Mouse (Mus musculus) bone marrow, adult 2 months (tissue): ENCODE results near the gene Atp8b4. TPM values are rescaled to one million over a fixed set of nuclear protein-coding genes. Genes with fewer than 3 reads are reported as not detected.

Experiments
- H3K27ac ChIP-seq: fragments of 200-500 bp; 2 replicates; pipeline ENCODE4 v1.5.1; 2012; ENCODE audit warnings: low read depth, mild to moderate bottlenecking, control low read depth, inconsistent platforms, low read length; ENCODE audit not compliant: control insufficient read depth, poor library complexity, insufficient read depth
- H3K4me1 ChIP-seq: fragments of 200-500 bp; 2 replicates; pipeline ENCODE4 v1.6.1; 2011; ENCODE audit warnings: low read length; ENCODE audit not compliant: control insufficient read depth, insufficient read depth
- H3K4me3 ChIP-seq: fragments of 200-500 bp; replicated peaks from 2 replicates; pipeline ENCODE3; 2011; ENCODE audit warnings: mild to moderate bottlenecking, low read depth, low read length, control low read depth; ENCODE audit not compliant: control insufficient read depth
- CTCF ChIP-seq: fragments of 200-500 bp; IDR thresholded peaks from 2 replicates; pipeline ENCODE4 v1.5.1; 2011; ENCODE audit warnings: low read length, control low read depth; ENCODE audit not compliant: control insufficient read depth, insufficient read depth
- POLR2A ChIP-seq: fragments of 200-500 bp; IDR thresholded peaks from 2 replicates; pipeline ENCODE4 v1.6.1; 2011; ENCODE audit warnings: low read depth, mild to moderate bottlenecking, control low read depth, low read length, borderline replicate concordance; ENCODE audit not compliant: control insufficient read depth
- WGBS: fragments of 180-500 bp; shearing (Covaris S2); methylation state at CpG from one replicate; pipeline ENCODE4 v1.1.7; 2018; 5-methylcytosine and 5-hydroxymethylcytosine counted together
- polyA plus RNA-seq: library from polyadenylated mRNA; stranded (reverse); fragments of >200 nt; gene quantifications from 2 replicates; pipeline ENCODE4 v1.2.4, GENCODE M21; 2011; ENCODE audit warnings: low replicate concordance; ENCODE audit not compliant: missing spikeins, insufficient read depth, insufficient read length

Atp8b4 gene
- polyA plus RNA-seq, 1 experiment, result 25.1 TPM

DNA sequence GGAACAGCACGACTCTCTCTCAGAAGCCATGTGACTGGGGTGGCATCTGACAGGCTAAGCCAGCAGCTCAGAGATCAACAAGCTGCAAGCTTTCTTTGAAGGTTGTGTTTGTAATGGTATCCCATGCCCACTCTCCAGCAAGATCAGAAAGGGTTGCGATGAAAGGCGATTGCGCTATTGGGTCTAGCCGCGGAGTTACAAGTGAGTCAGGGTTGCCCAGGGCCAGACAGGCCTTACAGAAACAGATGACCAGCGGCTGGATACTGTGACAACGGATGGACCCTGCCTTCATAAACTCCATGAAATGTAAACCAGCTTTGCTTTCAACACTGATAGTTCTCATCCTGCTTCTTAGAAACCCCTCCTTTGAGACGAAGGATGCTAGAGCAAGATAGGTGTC lies 66.2 kb downstream of the Atp8b4 start:
- H3K4me1 ChIP-seq, result no peaks in the 10 kb centered on the region
- TF ChIP-seq CTCF (no peak), POLR2A (no peak)
- WGBS, result 80% methylated on average over 9 of the region's 9 CpGs
- H3K27ac ChIP-seq, result no peak overlapping the region
- H3K4me3 ChIP-seq, result no peak overlapping the region

DNA sequence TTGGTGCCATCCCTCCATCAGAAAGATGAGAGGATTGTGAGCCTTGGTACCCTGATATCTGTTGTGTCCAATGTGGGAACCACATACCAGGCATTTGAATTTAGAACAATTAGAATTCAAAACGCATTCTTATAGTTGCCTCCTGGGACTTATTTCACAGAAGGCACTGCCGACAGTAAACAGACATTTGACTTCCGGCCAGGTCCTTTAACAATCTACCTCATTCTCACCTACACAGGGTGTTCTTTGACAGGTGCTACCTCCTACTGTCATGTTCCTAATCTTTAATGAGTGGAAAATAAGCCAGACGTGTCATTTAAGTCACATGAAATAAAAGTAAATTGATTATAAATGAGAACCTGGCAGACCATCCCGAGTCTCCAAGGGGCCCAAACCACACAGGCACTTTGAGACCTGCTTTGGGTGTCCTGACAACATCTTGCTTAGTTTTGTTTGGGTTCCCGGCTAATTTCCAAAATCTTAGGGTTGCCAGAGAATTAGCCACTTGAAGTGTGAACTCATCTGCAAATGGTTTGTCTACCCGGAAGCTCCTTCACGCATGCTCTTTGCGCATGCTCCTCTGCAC lies 67.9 kb downstream of the Atp8b4 start:
- WGBS, result 84% methylated on average over 9 of the region's 9 CpGs
- Histone ChIP-seq H3K4me3 (no peak overlapping the region), H3K4me1 (no peaks in the 10 kb centered on the region), H3K27ac (no peak overlapping the region)
- TF ChIP-seq POLR2A, result no peak
- TF ChIP-seq CTCF, result no peak

DNA sequence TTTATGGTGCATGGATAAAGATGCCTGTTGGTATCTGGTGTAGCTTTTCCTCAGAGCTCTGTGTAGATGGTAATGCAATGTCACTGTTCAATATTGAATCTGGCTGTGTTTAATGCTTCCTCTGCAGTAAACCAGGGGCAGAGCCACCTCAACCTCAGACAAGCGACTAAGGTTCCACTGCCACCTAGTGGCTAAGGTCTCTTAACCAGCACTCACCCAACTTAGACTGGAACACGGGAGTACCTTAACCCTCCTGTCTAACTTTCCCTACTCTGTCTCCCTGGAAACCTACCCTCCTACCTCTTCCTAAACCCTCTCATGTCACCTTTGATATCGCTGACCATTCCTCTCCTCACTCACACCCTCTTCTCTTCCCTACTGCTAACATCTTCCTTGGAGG lies 71.2 kb downstream of the Atp8b4 start:
- Histone ChIP-seq H3K27ac (no peak overlapping the region), H3K4me3 (no peak overlapping the region), H3K4me1 (no peaks in the 10 kb centered on the region; the same call in 1 of the 2 replicates)
- WGBS, result 26% methylated on average over 3 of the region's 3 CpGs
- TF ChIP-seq CTCF (peak; percentile 69), POLR2A (no peak)

- TF ChIP-seq POLR2A (no peak), CTCF (no peak)
- H3K4me3 ChIP-seq, result no peak overlapping the region
- 61% methylated on average over 3 of the region's 3 CpGs for WGBS
- no peak overlapping the region for H3K27ac ChIP-seq
- no peaks in the 10 kb centered on the region; the same call in 1 of the 2 replicates for H3K4me1 ChIP-seq
Observed at GRCm38 (mm10) chr2:126425223-126425622, 75.3 kb downstream of the Atp8b4 start.

DNA sequence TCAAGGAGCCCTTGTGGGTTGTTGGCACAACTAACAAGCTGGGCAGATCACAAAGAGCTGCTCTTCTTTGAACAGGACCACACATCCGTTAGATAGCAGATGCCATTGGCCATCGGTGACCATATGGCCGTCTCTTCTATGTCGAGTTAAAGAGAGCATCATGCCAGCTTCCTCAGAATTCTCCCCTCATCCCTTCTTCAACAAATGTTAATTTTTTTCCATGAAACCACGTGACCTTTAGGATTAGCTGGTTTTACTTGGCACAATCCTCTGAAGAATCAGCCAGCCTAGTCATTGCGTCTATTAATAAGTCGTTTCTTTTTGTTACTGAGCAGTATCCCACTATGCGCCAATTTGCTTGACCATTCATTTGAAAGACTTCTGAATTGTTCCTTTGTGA lies 75.8 kb downstream of the Atp8b4 start:
- TF ChIP-seq POLR2A (no peak), CTCF (no peak)
- 86% methylated on average over 8 of the region's 8 CpGs for WGBS

GRCm38 (mm10) chr2:126420901-126421300 lies 79.6 kb downstream of the Atp8b4 start:
- TF ChIP-seq CTCF (no peak), POLR2A (no peak)
- 89% methylated on average over 2 of the region's 2 CpGs for WGBS
- Histone ChIP-seq H3K4me3 (no peak overlapping the region), H3K27ac (no peak overlapping the region), H3K4me1 (no peaks in the 10 kb centered on the region)

More for the DNA sequence above, 75.8 kb downstream of the Atp8b4 start:
- Histone ChIP-seq H3K4me1 (no peaks in the 10 kb centered on the region; the same call in 1 of the 2 replicates), H3K4me3 (no peak overlapping the region), H3K27ac (no peak overlapping the region)

- Histone ChIP-seq H3K27ac (no peak overlapping the region), H3K4me3 (no peak overlapping the region), H3K4me1 (no peaks in the 10 kb centered on the region)
- 59% methylated on average over 3 of the region's 3 CpGs for WGBS
- TF ChIP-seq CTCF (no peak), POLR2A (no peak)
Observed at GRCm38 (mm10) chr2:126418916-126419315, 81.6 kb downstream of the Atp8b4 start.

GRCm38 (mm10) chr2:126416772-126417171 lies 83.7 kb downstream of the Atp8b4 start:
- TF ChIP-seq POLR2A, result no peak
- no peak for TF ChIP-seq CTCF
- Histone ChIP-seq H3K4me3 (no peak overlapping the region), H3K27ac (no peak overlapping the region), H3K4me1 (no peaks in the 10 kb centered on the region)
- WGBS, result 66% methylated on average over 2 of the region's 2 CpGs

DNA sequence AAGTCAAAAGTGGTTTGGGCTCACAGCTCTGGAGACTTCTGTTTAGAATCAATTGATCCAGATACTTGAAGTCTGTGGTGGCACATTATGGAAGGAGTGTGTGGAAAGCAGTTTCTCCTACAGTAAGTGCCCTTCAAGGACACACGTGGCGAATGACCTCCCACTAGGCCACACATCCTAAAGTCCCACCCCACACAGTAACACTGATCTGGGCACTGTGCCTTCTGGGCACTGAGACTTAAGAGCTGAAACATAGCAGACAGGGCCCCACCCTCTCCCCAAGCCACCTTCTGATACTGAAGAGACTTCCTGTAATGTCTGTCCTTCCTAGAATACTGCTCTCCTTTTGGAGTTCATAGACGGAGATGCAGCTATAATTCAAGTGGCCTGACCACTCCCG lies 84.5 kb downstream of the Atp8b4 start:
- Histone ChIP-seq H3K4me3 (no peak overlapping the region), H3K27ac (no peak overlapping the region), H3K4me1 (no peaks in the 10 kb centered on the region)
- 61% methylated on average over 4 of the region's 4 CpGs for WGBS
- TF ChIP-seq CTCF, result no peak
